Mouse (Mus musculus) T-helper 17 cell (primary cell): ENCODE measurements around the gene Tlk2.
"Not testable (repeated sequence)": the region's sequence is repeated elsewhere in the genome, so short reads cannot be mapped to it uniquely, and the experiment has no call there.

Source experiments
- in situ Hi-C, 2 experiments: fragments of 300-600 bp; cut with MboI, MseI; formaldehyde crosslinking; loops; 1 replicate in 1 of 2; 2 replicates in 1 of 2; pipeline ENCODE4 v1.15.1; 2025; ENCODE audit warnings: high pct_unique_total_duplicates in 2 of 2

Gene Tlk2

DNA sequence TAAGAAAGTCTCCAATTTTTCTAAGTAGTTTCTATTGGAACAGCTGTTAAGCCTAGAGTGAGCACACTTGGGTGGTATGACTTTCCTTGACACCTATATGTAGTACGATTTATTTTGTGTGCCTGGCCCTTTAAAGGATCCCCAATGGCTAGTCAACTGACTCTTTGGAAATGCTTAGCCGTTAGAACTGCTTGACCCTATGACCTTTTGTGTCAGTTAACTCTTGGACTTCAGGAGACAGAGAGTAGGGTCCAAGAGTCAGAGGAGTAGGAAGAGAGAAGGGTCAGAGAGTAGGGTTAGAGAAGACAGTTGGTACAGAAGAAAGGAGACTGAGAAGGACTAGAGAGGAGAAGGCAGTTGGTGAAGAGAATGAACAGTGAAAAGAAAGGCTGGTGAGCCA lies at the start of gene Tlk2:
Gene Tlk2 (plus strand): TSS at position 292 of the 400 bp plus-strand sequence.
- in situ Hi-C loops = no loop called here

DNA sequence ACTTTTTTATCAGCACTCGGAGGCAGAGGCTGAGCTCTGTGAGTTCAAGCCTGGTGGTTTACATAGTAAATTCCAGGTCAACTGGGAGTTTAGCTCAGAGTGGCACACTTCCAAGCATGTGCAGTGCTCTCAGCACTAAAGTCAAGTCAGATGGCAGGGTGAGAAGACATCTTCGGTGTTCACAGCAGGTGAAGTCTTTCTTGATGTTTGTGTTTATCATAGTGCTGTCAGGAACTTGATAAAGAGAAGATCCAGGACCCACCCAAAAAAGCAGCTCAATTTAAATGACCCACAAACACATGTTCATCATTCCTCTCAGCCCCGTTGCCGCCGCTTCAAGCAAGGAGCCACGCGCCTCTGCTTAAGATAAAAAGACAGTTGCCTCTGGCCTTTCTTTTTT lies 42.9 kb upstream of the Tlk2 start:
- in situ Hi-C loops = no loop called here

DNA sequence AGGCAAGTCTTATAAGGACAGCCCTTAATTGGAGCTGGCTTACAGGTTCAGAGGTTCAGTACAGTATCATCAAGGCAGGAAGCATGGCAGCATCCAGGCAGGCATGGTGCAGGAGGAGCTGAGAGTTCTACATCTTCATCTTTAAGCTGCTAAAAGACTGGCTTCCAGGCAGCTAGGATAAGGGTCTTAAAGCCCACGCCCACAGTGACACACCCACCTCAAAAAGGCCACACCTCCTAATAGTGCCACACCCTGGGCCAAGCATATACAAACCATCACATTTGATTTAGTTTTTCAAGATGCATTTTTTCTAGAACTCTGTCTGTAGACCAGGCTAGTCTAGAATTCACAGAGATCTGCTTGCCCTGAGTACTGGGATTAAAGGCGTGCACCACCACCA lies 41.4 kb upstream of the Tlk2 start:
- in situ Hi-C loops = not testable (repeated sequence)

DNA sequence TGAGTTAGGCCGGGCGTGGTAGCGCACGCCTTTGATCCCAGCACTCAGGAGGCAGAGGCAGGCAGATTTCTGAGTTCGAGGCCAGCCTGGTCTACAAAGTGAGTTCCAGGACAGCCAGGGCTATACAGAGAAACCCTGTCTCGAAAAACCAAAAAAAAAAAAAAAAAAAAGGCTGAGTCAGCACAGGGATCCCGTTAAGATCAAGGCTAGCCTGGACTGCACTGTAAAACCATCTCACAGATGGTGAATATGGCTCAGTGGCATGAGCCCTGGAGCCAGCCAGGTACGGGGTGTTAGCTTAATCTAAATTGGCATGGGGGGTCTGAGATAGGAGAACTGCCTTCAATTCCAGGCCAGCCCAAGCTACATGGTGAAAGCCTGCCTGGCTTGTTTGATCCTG lies 38.1 kb upstream of the Tlk2 start:
- in situ Hi-C loops = not testable (repeated sequence)

DNA sequence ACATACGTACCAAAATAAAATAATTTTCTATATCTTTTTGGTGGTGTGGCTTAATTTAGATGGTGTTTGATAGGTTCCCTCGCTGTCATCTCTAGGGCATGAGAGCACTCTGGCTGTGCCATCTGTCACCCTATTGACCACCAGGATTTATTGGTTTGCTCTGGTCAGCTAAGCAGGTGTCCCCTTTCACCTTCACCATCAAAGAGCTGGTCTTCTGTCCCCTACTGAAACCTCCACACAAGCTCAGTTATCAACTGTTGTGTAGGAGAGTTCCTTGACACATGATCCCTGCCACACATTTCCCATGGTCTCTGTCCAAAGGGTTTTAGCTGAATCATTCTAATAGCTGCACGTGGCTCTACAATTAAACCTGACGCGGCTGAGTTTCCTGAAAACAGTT lies 37.5 kb upstream of the Tlk2 start:
- in situ Hi-C loops = no loop called here

DNA sequence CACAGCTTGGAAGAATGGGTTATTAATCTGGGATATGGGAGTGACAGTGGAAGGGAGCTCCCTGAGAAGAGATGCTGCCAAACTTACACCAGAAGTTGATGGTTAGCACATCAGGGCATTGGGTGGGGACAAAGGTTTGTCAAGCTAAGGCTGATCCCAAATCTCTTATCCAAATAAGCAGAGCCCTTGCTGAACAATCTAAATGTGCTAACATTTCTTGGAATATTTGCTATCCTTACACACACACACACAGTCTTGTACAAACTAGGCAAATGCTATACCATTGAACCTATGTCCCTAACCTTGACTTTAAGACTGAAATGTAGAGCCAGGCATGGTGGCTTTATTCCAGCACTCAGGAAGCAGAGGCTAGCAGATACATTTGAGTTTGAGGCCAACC lies 35.0 kb upstream of the Tlk2 start:
- in situ Hi-C loops = no loop called here

DNA sequence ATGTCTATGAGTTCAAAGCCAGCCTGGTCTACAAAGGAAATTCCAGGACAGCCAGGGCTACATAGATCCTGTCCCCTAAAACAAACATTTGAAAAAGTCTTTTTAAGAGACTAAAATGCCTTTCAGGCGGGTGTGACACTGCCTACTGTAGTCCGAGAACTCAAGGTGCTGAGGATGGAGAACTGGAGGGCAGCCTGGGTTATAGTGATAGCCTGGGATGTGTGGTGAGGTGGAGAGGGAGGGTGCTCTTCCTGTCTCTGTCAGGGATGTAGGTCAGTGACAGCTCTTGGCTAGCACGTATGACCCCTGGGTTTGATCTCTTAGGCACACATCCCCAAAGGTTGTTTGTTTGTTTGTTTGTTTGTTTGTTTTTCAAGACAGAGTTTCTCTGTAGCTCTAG lies 34.5 kb upstream of the Tlk2 start:
- in situ Hi-C loops = no loop called here

DNA sequence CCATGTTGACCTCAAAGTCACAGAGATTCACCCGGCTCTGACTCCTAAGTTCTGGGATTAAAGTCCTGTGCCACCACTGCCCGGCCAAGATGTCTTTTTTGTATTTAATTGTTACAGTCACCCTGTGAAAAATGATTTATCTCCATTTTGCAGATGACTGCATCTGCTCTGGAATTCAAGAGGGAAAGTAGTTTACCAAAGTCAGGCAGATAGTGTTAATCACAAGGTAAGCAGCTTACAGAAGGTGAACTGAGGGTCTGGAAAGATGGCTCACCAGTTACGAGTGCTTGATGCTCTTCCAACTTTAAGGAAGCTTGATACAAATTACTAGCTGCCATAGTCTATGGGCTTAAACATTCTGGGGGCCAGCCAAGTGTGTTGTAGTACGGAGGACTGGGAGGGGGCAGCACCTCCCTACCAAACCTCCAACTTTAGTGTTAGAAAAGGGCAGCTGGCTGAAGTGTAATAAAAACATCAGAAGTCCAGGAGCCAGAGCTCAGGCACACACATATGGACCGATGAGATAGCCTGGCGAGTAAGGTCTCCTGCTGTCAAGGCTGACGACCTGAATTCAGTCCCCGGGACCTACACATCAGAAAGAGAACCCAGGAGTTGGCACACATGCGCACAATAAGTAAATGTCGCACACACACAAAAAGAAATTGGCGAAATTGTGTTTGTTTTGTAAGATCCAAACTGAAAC lies 33.9 kb upstream of the Tlk2 start:
- in situ Hi-C loops = no loop called here

DNA sequence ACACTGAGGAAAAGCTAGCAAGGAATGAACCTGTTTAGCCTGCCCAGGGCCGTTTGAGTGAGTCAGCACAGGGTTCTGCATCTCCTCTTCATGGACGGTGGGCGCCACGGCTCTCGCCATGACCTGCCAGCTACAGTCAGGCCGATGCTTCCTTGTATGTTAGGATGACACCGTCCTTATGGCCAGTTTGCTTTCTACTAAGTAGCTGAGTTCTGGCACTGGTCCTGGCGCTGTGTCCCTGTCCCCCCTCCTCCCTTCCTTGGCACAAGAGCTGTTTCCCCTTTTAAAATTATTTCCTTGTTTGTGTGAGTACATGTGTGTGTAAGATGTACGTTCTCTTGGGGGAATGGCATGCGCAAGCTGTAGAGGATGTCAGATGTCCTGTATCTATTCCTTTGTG lies 33.4 kb upstream of the Tlk2 start:
- in situ Hi-C loops = no loop called here

DNA sequence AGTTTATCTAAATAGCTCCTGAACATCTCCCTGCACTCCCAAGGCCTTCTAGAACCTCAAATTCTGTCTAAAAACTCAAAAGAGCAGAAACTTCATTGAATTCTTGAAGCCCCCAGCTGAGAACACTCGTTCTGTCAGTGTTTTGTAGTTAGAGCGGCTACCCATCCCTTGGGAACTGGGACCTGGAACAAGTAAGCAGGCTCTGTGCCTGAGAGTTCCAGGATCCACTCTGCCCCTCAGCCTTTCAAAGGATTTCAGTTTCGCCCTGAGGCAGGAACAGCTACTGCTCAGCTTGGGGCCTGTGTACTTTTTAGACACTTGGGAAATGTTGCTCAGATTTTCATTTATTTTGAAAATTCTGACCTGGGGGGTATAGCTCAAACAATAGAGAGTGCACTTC lies 32.0 kb upstream of the Tlk2 start, which contains the start of gene Gm10842:
Gene Gm10842 (plus strand): TSS at position 301 of the 400 bp plus-strand sequence.
- in situ Hi-C loops = no loop called here

DNA sequence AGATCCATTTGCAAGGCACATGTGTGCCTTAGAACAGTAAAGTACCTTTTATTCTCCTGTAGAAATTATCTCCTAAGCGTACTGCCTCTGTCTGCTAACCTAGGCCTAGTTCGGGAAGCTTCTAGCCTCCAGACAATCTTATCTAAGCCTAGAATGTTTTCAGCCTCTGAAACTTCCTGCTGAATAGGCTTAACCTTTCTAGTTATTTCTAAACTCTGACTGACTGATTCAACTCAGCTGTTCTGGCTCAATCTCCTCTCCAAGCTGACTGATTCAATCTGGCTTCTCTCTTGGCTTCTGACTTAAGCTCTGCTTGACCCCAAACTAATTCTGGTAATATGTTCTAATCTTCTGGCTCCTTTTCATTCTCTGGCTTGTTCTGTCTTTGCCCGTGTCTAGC lies 29.3 kb upstream of the Tlk2 start:
- in situ Hi-C loops = no loop called here

DNA sequence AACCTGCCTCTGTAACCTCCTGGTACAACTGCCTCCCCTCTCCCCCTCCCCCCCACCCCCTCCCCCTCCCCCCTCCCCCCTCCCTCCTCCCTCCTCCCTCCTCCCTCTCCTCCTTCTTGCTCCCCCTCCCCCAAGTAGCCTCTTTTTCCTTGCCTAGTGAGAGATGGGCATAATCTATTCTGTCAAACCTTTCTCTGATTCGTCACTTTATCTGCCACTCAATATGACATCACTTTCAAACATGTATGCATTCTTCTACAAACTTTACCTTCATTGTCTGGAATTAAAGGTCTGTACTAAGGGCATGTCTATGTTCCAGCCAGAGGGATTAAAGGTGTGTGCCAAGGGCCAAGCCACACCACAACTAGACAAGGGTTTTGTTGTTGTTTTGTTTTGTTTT lies 28.8 kb upstream of the Tlk2 start:
- in situ Hi-C loops = no loop called here

DNA sequence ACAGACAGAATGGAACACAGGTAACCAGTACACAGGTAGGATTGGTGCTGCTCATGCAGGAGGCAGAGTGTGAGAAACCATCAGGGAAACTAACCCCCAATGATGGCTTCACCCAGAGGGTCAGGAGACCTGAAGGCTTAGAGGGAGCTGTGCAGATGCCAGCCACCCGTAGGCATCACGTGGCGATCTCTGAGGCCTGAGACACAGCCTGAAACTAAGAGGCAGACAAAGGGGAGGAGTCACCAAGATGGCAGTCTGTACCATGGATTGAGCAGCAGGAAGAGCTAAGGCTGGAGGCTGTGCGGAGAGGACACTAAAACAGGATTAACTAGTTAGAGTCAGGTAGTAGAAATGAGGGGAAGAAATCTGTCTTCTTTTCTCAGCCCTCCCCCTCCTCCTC lies 27.9 kb upstream of the Tlk2 start:
- in situ Hi-C loops = no loop called here

DNA sequence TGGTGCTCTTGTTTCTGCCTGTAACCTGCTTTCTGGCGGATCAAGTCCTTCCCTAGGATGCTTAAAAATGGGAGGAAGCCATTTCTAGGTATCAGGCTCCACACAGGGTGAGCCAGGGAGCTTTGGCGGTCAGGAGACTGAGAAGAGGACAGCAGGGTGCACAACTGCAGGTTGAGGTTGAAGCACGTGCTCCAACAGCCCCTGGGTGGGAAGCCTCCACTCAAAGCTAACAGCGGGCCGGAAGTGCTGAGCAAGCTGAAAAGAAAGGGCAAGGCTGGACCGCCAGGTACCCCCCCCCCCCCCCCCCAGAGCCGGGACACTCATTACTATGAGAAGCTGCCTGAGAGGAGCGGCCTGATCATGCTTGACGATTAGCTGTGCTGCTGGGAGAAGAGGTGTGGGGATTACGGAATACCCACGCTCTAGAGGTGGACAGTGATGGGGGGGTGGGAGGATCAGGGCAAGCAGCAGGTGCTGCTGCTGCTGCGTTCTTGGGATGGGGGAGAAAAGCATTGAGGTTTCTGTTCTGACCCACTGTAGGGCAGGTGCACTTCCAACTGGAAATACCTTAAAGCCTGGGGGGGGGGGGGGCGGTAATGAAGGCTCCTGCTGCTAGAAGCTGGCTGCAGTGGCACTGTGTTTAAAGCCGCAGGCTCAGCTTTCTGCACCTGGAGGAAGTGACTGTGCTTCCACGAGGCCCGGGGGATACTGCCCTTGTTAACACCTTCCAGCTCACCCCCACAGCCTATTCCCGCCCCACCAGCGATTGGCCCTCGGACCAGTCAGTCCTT lies 27.2 kb upstream of the Tlk2 start:
- in situ Hi-C loops = no loop called here

DNA sequence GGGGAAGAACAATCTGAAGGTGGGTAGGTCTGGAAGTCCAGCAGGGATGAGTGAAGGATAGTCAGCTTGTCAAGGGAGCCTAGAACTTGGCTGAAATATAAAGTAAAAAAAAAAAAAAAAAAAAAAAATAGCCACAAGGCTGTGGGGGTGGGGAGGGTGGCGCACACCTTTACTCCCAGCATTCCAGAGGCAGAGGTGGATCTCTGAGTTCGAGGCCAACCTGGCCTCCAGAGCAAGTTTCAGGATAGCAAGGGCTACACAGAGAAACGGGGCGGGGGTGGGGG lies 26.6 kb upstream of the Tlk2 start:
- in situ Hi-C loops = no loop called here

DNA sequence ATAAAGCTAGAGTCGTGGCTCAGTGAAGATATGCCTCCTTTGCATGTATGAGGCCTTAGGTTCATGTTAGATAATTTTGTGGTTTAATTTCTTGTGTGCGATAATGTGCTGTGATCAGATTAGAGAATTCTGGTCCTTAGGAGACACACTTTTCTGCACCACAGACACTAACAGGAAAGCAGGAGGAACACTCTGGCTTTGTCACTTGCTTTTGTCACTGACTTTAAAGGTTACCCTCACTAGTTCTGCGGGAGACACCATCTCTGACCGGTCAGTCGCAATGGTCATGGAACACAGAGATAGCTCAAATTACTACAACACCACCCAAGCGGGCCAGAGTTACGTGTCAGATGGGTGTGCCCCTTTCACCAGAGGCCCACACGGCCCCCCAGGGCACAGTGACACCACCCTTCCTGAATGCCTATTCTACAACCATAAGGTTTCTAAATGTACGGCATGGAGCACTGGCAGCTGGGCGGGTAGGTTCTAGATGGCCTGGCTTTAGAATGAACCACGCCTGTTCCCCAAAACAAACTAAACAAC lies 26.2 kb upstream of the Tlk2 start:
- in situ Hi-C loops = no loop called here

DNA sequence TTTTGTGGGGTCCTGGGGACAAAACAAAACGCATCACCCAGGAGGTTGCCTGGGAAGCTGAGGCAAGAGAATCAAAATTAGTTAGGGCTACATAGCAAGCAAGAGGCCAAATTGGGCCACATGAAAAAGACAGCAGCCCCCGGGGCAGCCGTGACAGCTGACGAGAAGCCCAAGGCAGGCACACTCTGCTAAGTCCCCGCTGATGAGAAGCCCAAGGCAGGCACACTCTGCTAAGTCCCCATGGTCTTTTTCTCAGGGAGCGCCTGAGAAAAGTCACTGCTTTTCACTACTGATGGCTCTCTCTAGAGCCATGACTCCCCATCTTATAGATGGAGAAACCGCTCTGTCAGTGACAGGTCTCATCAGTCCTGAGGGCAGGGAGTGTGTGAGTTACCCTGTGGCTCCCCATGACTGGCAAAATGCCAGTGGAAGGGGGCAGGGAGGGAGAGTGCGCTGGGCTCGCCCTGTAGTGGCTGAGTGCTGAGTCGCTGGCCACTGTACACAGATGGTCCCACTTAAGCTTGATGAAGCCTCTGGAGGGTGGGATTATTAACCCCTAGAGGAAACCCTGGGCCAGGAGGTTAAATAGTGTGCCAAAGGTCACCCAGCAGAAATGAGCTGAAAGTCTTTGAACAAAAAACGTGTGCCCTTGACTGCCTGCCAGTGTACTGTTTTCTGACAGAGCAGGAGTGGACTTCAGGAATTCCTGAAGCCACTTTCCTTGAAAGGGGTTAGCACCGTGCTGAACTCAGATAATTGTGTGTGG lies 25.4 kb upstream of the Tlk2 start:
- in situ Hi-C loops = no loop called here

DNA sequence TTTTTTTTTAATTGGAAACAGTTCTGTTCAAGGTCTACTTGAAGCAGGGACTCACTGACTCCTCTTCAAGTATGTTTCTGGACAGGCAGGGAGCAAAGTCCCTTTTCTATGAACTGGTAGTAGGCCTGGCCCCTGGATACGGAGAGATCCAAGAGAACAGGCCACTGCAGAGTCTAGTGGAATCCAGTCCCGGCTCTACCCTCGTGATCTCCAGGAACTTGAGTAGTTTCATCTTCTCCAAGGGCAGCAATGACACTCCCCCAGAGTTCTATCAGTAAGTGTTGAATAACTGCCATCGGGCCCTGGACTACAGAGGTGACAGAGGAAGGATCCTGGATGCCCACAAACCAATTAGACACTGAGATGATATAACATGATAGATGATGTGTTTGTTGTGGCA lies 22.7 kb upstream of the Tlk2 start:
- in situ Hi-C loops = no loop called here

DNA sequence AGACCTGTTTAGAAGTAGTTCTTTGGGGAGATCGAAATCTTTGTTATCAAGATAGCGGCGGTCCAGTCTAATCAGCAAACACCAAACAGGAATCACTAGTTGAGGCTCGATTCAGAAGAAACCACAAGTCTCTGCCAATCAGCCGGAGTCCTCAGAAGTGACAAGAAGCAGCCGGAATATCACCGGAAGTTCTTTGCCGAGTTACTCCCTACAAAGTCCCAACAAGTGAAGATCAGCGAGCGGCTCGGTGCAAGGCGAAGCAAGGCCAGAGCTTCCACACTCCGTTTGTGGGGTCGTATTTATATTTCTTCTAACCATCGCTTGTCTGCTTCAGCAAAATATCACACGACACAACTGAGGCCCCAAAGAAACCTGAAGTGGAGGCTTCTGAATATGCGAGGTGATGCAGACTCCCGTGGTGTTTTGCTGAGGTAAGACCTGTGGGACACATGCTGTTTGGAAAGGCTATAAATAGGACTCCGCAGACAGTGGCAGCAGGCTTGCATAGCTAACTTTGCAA lies 21.8 kb upstream of the Tlk2 start:
- in situ Hi-C loops = no loop called here

DNA sequence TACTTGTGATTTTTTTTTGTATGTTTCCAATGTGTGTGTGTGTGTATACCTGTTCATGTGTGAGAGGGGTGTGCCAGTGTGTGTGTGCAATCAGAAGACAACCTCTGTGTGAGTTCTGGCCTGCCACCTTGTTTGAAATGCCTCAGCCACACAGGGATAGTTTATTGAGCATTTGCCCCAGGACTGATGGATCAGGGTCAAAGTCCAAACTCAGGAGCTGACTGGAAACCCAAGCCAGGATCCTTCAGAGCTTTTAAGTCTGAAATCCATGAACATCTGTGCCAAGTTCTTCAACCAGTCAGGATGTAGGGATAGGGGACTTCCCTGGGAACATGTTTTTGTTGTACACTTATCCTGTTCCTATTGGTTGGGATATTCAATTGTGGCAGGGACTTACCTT lies 20.6 kb upstream of the Tlk2 start:
- in situ Hi-C loops = no loop called here

DNA sequence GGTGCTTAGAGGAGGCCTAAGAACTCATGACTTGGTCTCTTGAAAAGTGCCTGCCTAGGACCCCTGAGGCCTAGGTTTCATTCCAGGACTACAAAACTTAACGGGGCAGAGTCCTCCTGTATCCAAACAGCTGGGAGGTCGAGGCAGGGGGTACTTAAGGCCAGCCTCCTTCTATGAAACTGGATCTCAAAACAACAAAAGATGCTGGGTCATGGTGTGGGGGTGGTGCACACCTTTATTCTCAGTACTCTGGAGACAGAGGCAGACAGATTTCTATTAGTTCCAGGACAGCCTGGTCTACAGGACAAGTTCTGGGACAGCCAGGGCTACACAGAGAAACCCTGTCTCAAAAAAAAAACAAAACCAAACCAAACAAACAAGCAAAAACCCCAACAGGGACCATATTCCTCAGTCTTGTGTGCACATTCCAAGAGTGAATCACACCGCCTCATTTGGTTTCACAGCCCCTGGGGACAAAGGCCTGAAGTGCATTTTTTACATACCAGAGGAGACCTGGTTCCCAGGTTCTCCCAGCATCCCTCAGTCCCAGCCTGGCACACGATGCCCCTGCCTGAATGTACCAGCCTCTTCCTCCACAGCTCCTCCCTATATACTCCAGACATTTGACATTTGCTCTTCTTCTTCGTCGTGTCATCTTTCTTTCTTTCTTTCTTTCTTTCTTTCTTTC lies 18.8 kb upstream of the Tlk2 start:
- in situ Hi-C loops = no loop called here

DNA sequence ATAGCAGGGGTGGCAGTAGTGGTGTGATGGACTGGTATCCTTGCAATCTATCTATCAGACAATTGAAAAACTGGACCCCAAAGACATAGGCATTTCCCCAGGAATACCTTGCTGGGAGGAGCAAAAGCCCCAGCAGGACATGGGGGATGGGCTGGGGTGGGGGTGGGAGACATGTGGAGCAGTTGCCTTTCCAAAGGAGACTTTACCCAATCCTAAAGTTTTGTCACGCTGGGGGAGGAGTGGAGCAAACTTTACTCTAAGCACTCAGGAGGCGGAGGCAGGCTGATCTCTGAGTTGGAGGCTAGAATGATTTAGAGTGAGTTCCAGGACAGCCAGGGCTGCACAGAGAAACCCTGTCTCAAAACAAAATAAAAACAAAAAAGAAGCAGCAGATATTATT lies 17.2 kb upstream of the Tlk2 start:
- in situ Hi-C loops = no loop called here
